Mouse (Mus musculus): ENCODE measurements around the gene Vmp1.

The Vmp1 gene

DNA sequence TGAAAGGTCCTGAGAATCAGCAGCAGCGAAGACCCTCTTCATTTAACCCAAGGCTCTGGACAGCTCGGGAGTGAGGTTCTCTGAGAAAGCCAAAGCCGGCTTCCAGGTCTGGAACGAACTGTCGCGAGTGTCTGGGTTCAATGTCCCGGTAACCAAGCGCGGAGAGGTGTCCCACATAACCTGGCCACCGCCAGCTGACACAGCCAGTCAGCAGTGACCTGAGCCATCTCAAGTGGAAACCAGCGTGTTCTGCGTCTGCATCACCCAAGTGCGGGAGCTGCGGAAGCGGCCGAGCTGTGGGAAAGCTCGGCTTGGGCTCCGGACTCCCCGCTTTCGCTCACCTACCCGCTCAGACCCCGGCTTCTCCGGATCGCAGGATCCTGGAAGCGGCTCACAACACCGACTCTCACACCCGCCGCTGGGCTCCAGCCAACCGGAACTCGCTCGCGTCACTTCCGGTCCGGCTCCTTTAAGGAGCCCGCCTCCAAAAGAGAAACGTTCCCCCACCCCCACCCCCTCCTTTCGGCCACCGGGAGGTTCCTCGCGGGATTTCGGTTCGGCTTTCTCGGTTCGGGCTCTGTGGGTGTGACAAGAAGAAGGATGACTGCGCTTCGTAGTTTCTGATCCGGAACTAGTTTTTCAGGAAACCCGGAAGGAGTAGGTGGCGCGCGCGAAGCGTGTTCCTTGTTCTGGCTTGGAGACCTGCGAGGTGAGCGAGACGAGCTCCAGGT lies at the start of gene Vmp1, which contains the start of gene Ptrh2:
Gene Vmp1, minus strand, starts transcription at position 442 of the 731 bp plus-strand sequence.
Gene Ptrh2, plus strand, starts transcription at position 591 of the 731 bp plus-strand sequence.
- DNase-seq (ENCODE audit: low read depth, low spot score): peak; percentile 94

DNA sequence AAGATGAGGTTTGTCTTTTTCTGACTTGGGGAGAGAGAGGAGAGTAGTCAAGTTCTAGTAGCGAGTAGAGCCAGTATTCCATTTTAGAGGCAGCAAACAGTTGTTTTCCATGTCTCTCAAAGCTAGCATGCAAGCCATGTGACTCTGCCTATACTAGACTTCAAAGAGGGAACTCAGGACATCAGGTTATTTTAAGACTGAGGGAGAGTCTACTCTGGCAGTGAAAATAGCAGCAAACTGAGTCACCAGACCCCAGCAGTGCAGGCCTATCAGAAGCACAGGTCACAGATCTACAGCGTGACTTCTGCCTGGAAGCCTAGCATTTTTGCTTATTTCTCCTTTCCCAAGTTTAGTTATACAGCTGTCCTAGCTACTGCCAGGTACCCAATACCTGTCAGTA lies 47.8 kb upstream of the Vmp1 start:
- no peak for DNase-seq (ENCODE audit: low read depth, low spot score)

DNA sequence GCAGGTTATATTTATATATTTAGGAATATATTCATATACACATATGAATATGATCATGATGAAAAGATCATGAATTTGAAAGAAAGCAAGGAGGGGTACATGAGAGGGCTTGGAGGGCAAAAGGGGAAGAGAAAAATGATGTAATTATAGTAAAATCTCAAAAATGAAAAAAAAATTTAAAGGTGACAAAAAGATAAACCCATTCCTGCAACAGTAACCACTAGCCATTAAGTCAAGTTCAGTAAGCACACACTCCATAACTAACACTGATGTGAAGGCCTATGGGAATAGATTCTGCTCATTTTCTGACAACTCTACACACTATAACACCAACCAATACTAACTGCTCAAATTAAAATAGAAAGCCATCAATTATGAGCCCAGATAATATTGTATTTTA lies 42.0 kb upstream of the Vmp1 start:
- no peak for DNase-seq (ENCODE audit: low read depth, low spot score)

DNA sequence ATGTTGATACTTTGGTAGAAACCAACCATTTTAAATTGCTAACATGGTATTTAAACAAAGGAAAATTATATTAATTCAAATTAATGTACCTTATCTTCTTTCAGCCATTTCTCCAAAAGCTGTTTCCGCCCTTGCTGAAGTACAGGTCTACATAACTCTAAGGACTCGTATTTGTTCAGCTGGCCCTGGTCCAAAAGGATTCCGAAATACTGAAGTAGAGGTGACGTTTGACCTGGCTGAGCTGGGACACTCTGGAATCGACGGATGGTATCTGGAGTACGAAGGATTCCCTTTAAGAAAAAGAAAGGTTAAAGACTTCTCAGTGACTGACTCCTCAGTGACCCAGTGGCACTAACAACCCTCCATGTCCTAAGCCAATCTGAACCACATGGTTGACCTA lies 41.3 kb upstream of the Vmp1 start:
- DNase-seq (ENCODE audit: low read depth, low spot score): no peak

DNA sequence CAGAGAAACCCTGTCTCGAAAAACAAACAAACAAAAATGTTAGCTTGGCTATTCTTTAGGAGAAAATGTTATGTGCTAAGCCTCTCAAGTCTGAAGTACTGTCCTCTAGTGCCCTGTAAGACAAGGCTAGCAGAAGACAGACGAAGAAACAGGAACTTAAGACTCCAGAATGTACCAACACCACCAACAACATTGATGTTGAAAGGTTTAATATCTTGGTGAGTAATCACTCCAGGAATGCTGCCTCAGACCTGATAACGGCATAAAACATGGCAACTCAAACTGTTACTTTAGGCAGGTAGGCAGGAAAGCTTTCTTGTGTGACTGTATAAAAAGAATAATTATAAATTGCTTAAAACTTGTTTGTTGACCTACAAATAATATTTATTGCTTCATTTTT lies 40.4 kb upstream of the Vmp1 start:
- no peak for DNase-seq (ENCODE audit: low read depth, low spot score)

DNA sequence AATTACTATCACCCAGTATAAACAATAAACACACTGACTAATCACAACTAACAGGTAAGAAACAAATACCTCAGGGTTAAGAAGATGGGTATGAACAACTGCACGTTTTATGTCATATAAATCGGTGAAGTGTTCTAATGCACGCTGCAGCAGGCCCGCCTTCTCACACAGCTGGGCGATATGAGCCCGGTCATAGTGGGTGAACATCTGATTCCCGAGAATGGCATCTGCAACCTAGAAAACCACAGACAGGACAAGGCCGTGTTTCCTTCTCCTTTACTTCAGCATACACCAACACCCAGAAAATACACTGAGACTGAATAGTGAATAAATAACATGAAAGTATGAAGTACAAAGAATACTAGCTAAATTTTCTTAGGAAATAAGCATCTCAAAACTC lies 35.8 kb upstream of the Vmp1 start:
- DNase-seq (ENCODE audit: low read depth, low spot score): no peak

DNA sequence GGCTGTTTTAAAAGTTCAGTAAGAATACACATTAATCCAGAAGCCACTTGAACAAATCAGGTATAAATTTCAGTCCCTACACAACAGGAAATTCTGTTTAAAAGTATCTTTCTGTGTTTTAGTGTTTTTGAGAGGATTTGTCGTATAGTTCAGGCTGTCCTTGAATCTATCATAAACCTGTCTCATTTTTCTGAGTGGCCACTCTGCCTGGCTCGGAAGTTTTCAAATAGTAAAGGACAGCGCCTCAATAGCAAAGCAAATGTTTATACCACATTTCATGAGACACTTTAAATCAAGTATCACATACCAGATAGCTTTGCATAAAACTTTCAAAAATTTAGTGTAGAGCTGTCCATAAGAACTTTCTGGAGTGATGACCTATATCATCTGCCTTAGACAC lies 34.7 kb upstream of the Vmp1 start:
- DNase-seq (ENCODE audit: low read depth, low spot score): no peak

DNA sequence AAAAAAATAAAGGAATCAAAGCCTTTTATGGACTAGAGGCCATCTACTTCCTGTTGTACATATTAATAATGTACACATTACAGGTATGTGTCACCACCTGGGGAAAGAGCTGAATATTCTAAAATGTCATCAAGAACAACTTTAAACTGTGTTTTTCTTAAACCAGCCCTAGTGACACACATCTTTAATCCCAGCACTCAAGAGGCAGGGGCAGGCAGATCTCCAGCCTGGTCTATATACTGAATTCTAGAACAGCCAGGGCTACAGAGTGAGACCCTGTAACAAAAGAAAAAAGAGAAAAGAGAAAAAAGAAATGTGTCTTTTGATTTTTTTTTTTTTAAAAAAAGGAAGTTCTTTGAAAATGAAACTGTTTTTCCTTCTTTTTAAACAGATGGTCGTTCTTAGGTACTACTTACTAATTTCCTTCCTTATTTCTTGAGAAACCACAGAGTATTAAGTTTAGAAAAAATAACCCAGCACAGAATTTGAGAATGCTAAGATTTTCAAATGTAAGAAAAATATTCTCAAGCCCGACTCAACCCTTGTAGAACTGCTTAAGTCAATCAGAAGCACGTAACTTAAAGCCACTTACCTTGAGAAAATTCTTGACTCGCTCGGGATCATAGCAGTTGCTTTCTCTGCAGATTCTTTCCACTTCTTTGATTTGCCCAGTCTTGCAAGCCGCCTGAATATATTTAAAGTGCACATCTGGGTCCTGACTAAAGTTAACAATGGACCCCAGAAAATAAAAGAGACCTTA lies 33.9 kb upstream of the Vmp1 start:
- no peak for DNase-seq (ENCODE audit: low read depth, low spot score)

DNA sequence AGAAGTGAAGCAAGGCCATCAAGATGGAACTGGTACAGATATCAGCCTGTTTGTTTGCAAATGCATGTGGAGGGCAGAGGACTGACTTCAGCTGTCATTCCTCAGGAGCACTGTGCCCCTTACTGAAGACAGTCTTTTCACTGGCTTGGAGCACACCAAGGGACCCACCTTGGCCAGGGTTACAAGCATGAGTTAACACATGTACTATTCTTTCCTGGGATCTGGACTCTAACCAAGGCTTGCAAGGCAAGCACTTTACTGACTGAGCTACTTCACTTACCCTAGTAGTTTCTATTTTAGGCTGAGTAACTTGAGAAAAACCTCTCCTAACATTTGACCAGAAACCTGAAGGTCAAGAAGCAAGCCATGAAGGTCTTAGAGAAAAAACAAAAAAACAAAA lies 31.0 kb upstream of the Vmp1 start:
- no peak for DNase-seq (ENCODE audit: low read depth, low spot score)

DNA sequence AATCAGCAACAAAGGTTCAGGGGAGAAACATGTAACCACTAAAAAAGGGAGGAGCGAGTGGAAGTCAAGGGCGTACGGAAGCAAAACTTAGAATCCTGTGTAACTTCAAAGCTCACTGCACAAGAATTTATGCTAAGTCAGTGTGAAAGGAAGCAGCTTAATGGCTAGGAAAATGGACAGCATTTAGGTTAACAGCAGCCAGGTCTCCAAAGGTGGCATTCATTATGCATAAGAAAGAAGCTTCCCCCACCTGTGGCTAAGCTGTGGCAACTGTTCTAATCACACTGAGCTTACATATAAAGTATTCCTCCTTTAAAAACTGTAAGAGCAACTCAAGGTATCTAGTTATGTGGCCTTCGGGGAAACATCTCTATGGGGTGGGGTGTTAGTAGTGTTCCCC lies 17.5 kb upstream of the Vmp1 start:
- no peak for DNase-seq (ENCODE audit: low read depth, low spot score)

DNA sequence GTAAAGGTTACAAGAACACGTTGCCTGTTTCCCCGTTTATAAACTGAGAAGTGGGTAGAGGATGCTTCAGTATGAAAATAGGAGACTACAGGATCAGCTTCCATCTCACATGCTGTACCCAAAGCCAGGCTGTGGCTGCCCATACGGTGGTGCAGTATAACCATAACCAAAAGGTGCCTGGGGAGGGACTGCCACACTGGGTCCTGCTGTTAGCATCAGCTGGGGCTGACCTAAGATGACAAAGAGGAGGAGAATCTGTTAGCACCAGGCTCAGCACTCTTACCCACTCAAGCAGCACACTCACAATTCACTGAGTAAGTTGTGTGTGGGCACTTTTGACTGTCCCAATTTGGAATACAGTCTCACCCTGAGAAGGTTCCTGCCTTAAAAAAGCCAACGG lies 11.8 kb upstream of the Vmp1 start:
- DNase-seq (ENCODE audit: low read depth, low spot score): no peak

DNA sequence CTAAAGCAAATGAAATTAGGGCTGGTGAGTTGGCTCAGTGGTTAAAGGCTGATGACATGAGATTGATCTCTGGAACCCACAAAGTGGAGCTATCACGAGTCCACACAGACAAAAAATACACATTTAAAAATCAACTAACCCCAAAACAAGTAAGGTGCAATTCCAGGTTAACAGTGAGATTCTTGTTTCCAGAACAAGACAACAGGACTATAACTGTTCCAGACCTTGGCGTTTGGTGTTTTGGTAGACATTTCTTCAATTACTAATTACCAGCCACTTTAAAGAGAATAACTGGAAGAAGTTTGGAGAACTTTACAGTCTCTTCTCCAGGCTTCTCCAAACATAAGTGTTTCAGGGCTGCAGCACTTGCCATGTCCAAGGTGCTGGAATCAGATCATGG lies 8.9 kb upstream of the Vmp1 start:
- no peak for DNase-seq (ENCODE audit: low read depth, low spot score)

DNA sequence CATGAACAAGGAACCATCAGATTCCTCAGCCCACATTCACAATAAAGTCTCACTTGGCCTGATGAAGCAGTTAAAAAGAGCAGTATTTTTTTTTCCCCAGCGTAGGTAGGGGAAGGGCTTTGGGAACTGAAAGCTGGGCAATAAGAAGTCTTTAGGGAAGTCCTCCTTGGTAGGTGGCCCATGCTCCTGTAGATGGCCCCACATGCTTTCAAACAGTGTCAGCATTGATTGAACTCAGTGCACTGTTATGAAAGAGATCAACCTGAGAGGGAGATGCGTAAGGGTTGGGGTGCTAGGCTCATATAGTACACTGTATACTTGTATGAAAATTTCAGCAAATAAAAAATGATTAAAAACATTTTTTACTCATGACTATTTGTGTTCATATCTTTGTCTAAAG lies 8.3 kb upstream of the Vmp1 start:
- no peak for DNase-seq (ENCODE audit: low read depth, low spot score)

DNA sequence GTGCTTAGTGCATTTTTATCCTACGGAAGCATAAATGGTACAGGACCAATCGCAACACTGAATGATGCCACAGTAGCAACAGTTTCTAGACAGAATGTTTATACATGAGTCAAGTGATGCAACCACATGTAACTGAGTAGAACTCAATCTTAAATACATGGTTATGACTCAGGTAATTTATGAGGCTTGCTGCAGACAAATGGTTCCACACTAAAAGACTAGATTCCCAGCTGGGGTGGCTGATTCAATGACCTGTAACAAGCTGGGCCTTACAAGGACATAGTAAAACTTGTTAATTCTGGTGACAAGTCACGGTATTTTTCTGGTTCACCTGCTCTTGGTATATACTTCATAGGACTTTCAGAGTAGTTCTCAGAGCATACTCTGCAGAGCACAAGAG lies 7.8 kb upstream of the Vmp1 start:
- DNase-seq (ENCODE audit: low read depth, low spot score): no peak

DNA sequence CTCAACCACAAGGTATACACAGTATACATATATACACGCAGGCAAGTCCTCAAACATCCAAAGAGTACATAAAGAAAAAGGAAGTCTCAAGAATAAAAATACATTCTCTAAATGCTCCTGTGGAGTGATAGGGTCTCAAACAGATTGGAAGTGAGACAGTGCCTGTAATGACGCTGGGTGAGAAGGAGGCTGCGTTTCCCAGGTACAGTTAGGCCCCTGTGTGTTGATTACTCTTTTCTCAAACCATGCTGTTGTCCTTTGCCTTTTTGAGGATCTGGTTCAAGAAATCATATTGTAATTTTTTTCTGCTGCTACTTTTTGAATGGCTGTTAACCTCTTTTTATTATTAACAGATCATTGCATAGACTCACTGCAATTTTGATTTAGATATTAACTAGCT lies 6.7 kb upstream of the Vmp1 start:
- DNase-seq (ENCODE audit: low read depth, low spot score): no peak

DNA sequence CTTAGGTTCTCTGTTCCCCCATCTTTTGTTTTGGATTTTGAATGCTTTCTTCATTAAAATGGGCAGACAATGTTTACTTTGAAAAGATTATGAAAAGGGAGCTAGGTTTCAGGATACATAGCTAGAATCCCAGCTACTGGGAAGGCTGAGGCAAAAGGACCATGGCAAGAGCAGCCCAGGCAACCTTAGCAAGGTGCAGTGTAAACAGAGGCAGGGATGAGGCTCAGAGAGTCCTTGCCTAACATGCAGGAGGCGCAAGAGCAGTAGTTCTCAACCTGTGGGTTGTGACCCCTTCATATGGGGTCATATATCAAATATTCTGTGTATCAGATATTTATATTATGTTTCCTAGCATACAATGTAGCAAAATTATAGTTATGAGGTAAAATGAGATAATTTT lies 1.7 kb upstream of the Vmp1 start:
- DNase-seq (ENCODE audit: low read depth, low spot score): no peak

DNA sequence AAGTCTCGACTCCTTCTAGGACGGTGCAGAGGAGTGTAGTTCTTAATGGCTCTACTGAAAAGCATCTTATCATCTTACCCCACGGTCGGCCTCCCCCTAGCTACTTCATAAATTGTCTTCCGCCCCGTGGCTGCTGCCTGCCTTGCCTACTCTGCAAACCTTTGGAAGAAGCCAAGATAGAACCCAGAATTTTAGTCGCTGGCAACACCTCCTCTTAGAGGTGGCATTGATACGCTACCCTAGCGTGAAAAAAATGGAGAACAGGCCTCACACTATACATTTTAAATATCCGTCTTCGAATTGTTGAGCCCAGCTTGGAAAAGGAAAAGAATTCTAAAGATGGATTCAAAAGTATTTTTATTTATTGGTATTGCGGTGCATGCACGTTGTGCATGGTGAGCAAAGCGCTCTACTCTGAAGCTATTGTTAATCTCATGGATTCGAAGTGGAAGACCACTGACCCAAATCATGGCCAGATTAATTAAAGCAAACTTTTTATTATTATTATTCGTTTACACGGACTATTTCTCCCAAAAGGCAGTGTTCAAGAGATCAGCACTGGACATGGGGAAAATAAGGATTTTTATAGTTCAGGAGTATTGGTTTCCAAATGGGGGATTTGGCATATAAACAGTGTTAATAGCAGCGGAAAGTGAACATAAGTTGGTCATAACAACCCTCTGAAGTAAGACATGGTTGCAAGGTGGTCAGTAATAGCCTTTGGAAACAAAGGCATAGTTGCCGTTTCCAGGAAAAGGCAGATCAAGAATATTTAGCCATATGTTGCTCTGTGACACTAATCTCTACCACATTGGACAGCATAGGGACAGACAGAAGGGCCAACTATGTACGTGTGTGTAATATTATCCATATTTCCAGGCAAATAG lies 733 bp upstream of the Vmp1 start:
- DNase-seq (ENCODE audit: low read depth, low spot score): no peak

DNA sequence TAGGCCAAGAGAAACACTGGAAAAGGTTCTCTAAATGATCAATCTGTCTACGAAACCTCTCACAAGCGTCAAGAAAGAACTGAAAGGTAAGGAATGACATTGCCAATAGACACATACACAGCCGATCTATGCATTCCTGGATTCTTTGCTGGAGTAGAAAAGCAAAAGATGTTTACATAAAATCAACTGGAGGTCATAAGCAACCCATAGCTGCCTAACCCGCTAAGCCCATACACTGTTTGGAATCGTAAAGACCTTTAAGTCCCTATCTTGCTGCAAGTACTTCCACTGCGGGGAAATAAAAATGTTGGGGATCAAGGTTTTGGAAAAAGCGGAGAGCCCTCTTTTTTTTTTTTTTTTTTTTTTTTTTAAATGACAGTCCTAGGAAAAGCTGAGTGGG lies 775 bp downstream of the Vmp1 start:
- no peak for DNase-seq (ENCODE audit: low read depth, low spot score)

DNA sequence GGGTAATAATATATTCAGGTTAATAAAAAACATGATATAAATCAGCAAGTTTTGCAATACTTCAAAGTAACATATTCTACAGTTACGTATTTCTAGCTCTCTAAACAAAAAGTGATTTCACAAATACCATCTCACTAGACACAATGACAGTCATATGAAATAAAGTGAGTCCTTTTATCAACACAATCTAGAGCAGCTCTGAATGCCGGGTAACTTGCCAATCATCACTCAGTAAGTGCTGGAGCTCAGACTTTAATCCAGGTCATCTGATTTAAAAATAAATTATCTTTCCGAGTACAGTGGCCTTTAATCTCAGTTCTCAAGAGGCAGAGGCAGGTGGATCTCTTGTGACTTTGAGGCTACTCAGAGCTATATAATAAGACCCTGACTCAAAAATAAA lies 2.2 kb downstream of the Vmp1 start:
- no peak for DNase-seq (ENCODE audit: low read depth, low spot score)

DNA sequence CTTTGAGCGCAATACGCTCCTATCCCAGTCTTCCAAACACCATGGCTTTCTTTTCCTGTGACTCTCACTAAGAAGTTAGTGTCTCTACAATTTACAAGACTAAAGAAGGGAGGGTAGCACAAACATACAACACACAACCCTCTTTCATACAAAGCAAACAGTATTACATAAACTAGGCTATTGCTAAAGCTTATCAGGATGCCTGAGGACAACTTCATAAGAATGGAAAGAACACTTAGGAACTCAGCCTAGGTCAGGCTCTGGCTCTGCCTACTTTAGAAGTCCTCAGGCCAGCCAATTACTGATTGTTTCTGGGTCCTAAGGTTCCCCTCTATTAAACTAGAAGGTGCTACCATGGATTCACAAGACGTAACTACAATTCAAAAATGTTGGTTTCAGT lies 2.9 kb downstream of the Vmp1 start:
- DNase-seq (ENCODE audit: low read depth, low spot score): no peak

DNA sequence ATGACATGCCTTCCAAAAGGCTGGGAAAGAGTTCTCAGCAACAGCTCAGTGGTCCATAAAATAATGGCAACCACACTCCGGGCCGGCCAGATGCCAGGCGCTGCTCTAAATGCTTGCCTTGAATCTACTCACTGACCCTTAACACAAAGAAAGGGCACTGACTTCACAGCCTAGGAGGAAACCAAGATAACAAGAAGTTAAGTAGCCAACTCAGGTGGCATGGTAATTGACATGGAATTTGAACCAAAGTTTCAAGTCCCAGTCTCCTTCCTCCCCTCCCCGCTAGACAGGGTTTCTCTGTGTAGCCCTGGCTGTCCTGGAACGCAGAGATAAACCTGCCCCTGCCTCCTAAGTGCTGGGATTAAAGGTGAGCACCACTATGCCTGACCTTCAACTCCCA lies 4.7 kb downstream of the Vmp1 start:
- no peak for DNase-seq (ENCODE audit: low read depth, low spot score)

DNA sequence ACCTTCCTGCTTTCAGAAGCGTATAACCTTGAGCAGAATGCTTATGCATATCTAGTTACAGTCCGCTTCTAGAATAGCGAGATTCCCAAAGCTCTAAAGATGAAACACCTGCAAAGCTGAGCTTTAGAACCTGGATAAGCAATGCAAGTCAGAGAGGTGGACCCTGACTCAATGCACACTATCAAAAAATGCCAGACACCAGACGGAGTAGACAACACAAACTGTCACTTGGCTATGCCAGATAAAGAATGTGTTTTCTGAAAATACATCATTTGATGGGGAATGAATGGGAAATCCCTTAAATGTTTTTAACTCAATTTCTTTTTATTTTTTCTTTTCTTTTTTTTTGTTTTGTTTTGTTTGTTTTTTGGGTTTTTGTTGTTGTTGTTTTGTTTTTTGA lies 8.1 kb downstream of the Vmp1 start:
- DNase-seq (ENCODE audit: low read depth, low spot score): no peak

Data from CD4-positive, CD25-positive, alpha-beta regulatory T cell, adult 2 months (primary cell).